Mouse (Mus musculus) bone marrow macrophage, adult 2 months (primary cell): ENCODE measurements around the gene Olfr972.
"Not testable (repeated sequence)": the region's sequence is repeated elsewhere in the genome, so short reads cannot be mapped to it uniquely, and the experiment has no call there.

Experiments
- CTCF ChIP-seq: IDR thresholded peaks from 2 replicates; pipeline ENCODE4 v1.5.1; 2012; ENCODE audit warnings: low read depth, mild to moderate bottlenecking, low read length, moderate library complexity
- POLR2A ChIP-seq: IDR thresholded peaks from 2 replicates; pipeline ENCODE4 v1.6.1; 2012; ENCODE audit warnings: mild to moderate bottlenecking, low read depth, low read length, borderline replicate concordance

DNA sequence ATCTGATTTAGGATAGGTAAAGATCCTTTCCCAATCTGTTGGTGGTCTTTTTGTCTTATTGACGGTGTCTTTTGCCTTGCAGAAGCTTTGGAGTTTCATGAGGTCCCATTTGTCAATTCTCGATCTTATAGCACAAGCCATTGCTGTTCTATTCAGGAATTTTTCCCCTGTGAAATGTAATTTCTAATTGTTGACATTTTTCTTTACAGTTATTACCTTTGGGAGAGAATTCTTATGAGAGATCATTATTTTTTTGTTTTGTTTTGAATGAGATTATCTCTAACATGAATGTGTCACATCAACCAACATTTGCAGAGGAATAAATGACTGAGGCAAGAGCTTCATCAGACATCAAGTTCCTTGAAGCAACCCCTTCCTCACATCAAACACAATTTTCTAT is 29.6 kb upstream of the Olfr972 start, which contains the start of gene Olfr971:
- not testable (repeated sequence) for TF ChIP-seq CTCF, POLR2A
